Mouse (Mus musculus): ENCODE measurements around the gene Pigl. TPM values are rescaled to one million over a fixed set of nuclear protein-coding genes. Genes with fewer than 3 reads are reported as not detected.
A peak's percentile ranks its signal among the peaks of the same experiment; 100 is the strongest.
"Not testable (repeated sequence)": the region's sequence is repeated elsewhere in the genome, so short reads cannot be mapped to it uniquely, and the experiment has no call there.

The Pigl gene
- polyA plus RNA-seq, 1 experiment from 2014 or later, result 8.3 TPM

- Histone ChIP-seq H3K27ac (ENCODE audit: low read depth, low read length) (no peak overlapping the region), H3K9me3 (ENCODE audit: control insufficient read depth, low read length) (no peaks in the 10 kb centered on the region), H3K4me2 (ENCODE audit: low read length) (no peak overlapping the region), H3K36me3 (ENCODE audit: control insufficient read depth, insufficient read depth, low read length) (no peaks in the 10 kb centered on the region), H3K4me3 (ENCODE audit: low read length) (no peak overlapping the region), H3K9ac (ENCODE audit: low read depth, low read length) (no peak overlapping the region), H3K4me1 (ENCODE audit: control insufficient read depth, insufficient read depth, low read depth, low read length) (no peaks in the 10 kb centered on the region), H3K27me3 (replicated peaks; ENCODE audit: control insufficient read depth, insufficient read depth, low read length) (no peaks in the 10 kb centered on the region)
- ATAC-seq, result no peak
- 97% methylated on average over 3 of the region's 3 CpGs for WGBS
These were observed 12.5 kb upstream of the Pigl start for GRCm38 (mm10) chr11:62445799-62446198.

GRCm38 (mm10) chr11:62448971-62449370 is 9.3 kb upstream of the Pigl start:
- H3K27ac ChIP-seq (ENCODE audit: low read depth, low read length), result no peak overlapping the region
- H3K4me2 ChIP-seq (ENCODE audit: low read length), result no peak overlapping the region
- H3K4me3 ChIP-seq (ENCODE audit: low read length), result no peak overlapping the region
- no peaks in the 10 kb centered on the region for H3K36me3 ChIP-seq (ENCODE audit: control insufficient read depth, insufficient read depth, low read length)
- no peaks in the 10 kb centered on the region for H3K4me1 ChIP-seq (ENCODE audit: control insufficient read depth, insufficient read depth, low read depth, low read length)
- WGBS, result 95% methylated on average over 6 of the region's 6 CpGs
- H3K9me3 ChIP-seq (ENCODE audit: control insufficient read depth, low read length), result no peaks in the 10 kb centered on the region
- ATAC-seq, result no peak
- H3K9ac ChIP-seq (ENCODE audit: low read depth, low read length), result no peak overlapping the region
- H3K27me3 ChIP-seq (replicated peaks; ENCODE audit: control insufficient read depth, insufficient read depth, low read length), result no peaks in the 10 kb centered on the region

DNA sequence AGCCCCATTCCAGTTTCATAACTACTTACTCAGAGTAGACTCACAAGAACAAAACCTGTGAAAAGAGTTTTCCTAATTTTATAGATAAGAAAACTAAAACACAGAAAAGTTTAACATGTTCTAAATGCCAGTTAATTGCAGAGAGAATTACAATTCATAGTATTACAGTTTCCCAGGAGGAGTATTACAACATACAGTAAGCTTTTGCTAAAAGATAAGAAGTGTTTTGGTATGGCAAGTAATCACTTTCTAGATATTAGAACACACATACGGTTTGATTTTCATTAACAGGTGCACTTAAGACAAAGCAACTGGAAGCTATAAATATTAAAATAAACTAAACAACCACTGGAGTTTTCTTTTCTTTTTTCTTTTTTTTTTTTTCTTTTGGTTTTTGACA is 3.1 kb upstream of the Pigl start:
- no peak overlapping the region for H3K4me3 ChIP-seq (ENCODE audit: low read length)
- H3K4me2 ChIP-seq (ENCODE audit: low read length), result peak overlapping the region; percentile 71
- H3K27ac ChIP-seq (ENCODE audit: low read depth, low read length), result no peak overlapping the region
- no peaks in the 10 kb centered on the region for H3K36me3 ChIP-seq (ENCODE audit: control insufficient read depth, insufficient read depth, low read length)
- H3K9me3 ChIP-seq (ENCODE audit: control insufficient read depth, low read length), result no peaks in the 10 kb centered on the region
- no peaks in the 10 kb centered on the region for H3K27me3 ChIP-seq (replicated peaks; ENCODE audit: control insufficient read depth, insufficient read depth, low read length)
- peaks cover 17% of the 10 kb centered on the region for H3K4me1 ChIP-seq (ENCODE audit: control insufficient read depth, insufficient read depth, low read depth, low read length)
- no peak overlapping the region for H3K9ac ChIP-seq (ENCODE audit: low read depth, low read length)
- no peak for ATAC-seq
- WGBS, result 64% methylated on average over 1 of the region's 1 CpGs

GRCm38 (mm10) chr11:62456021-62456482 is 2.2 kb upstream of the Pigl start:
- H3K27me3 ChIP-seq (replicated peaks; ENCODE audit: control insufficient read depth, insufficient read depth, low read length), result no peaks in the 10 kb centered on the region
- peak overlapping the region; percentile 68 for H3K4me3 ChIP-seq (ENCODE audit: low read length)
- no peaks in the 10 kb centered on the region for H3K36me3 ChIP-seq (ENCODE audit: control insufficient read depth, insufficient read depth, low read length)
- H3K9ac ChIP-seq (ENCODE audit: low read depth, low read length), result peak overlapping the region; percentile 98
- no peak for ATAC-seq
- H3K4me1 ChIP-seq (ENCODE audit: control insufficient read depth, insufficient read depth, low read depth, low read length), result peaks cover 17% of the 10 kb centered on the region
- H3K9me3 ChIP-seq (ENCODE audit: control insufficient read depth, low read length), result no peaks in the 10 kb centered on the region
- 3% methylated on average over 3 of the region's 3 CpGs for WGBS
- peak overlapping the region; percentile 98 for H3K27ac ChIP-seq (ENCODE audit: low read depth, low read length)
- peak overlapping the region; percentile 71 for H3K4me2 ChIP-seq (ENCODE audit: low read length)

DNA sequence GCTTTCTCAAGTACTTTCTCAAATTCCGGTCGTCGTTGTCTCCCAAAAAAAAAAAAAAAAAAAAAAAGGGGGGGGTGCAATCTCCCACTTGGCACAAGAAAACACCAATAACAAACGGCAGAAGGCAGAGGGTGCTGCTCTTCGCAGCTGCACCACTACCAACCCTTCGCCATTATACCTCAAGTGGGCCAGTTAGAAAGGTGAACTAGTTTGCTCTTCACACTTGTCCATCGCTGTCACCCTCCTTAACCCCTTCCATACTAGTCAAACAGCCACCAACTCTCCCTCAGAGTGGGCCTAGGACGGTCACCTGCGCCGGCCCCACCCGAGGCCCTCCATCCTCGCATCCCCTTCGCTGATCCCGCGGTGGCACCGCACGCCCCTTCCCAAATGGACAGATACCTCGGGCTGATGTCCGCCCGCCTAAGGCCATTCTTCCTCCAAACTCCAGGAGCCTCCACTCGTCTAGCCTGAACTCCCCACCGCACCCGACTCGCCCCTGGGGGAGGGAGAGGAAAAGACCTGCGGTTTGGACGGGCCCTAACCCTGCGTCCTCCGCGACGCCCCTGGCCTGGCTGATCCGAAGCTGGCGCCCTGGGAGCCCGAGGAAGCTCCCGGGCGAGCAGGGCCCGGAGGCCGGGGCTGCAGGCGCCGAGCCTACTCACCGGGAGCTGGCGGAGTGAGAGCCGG is 1.6 kb upstream of the Pigl start:
- Histone ChIP-seq H3K27ac (ENCODE audit: low read depth, low read length) (peak overlapping the region; percentile 98), H3K9me3 (ENCODE audit: control insufficient read depth, low read length) (no peaks in the 10 kb centered on the region), H3K4me3 (ENCODE audit: low read length) (peak overlapping the region; percentile 68), H3K27me3 (replicated peaks; ENCODE audit: control insufficient read depth, insufficient read depth, low read length) (no peaks in the 10 kb centered on the region), H3K36me3 (ENCODE audit: control insufficient read depth, insufficient read depth, low read length) (no peaks in the 10 kb centered on the region), H3K4me1 (ENCODE audit: control insufficient read depth, insufficient read depth, low read depth, low read length) (peaks cover 17% of the 10 kb centered on the region), H3K4me2 (ENCODE audit: low read length) (peak overlapping the region; percentile 71), H3K9ac (ENCODE audit: low read depth, low read length) (peak overlapping the region; percentile 98)
- under 1% methylated on average over 42 of the region's 42 CpGs for WGBS
- ATAC-seq, result peak; percentile 81

DNA sequence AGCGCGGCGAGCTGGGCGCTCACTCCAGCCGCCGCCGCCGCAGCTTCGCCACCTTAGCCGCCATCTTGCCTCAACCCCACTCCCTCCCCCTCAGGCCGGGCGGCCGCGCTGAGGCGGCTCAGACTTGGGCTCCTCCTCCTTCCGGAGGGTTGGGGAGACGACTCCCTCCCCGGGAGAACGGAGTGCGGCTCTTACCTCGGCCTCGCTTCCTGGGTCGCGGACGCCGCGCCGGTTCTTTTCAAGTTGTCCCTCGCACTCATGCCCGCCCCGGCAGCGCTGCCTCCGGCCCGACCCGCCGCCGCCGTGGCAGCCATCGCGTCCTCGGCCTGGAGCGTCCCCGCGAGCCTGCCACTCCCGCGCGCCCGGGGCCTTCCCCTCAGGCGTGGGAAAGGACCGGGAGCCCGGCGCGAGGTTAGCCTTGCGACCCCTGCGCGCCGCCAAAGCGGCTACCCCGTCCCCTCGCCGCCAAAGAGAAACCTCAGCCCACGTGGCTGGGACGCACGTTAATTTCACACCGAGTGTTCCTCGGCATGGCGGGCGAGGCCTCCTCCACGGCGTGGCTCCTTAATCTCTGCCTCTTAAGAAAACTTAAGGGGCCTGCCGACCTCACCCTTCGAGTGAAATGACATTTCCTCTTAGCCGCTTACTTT is 894 bp upstream of the Pigl start:
- Histone ChIP-seq H3K4me1 (ENCODE audit: control insufficient read depth, insufficient read depth, low read depth, low read length) (peaks cover 17% of the 10 kb centered on the region), H3K4me3 (ENCODE audit: low read length) (peak overlapping the region; percentile 68), H3K4me2 (ENCODE audit: low read length) (peak overlapping the region; percentile 71), H3K36me3 (ENCODE audit: control insufficient read depth, insufficient read depth, low read length) (no peaks in the 10 kb centered on the region), H3K27me3 (replicated peaks; ENCODE audit: control insufficient read depth, insufficient read depth, low read length) (no peaks in the 10 kb centered on the region), H3K27ac (ENCODE audit: low read depth, low read length) (peak overlapping the region; percentile 98), H3K9ac (ENCODE audit: low read depth, low read length) (peak overlapping the region; percentile 98), H3K9me3 (ENCODE audit: control insufficient read depth, low read length) (no peaks in the 10 kb centered on the region)
- under 1% methylated on average over 73 of the region's 73 CpGs for WGBS
- peak; percentile 95 for ATAC-seq

GRCm38 (mm10) chr11:62457891-62458270 is 379 bp upstream of the Pigl start:
- WGBS, result under 1% methylated on average over 18 of the region's 18 CpGs
- Histone ChIP-seq H3K9ac (ENCODE audit: low read depth, low read length) (peak overlapping the region; percentile 98), H3K36me3 (ENCODE audit: control insufficient read depth, insufficient read depth, low read length) (no peaks in the 10 kb centered on the region), H3K4me2 (ENCODE audit: low read length) (peak overlapping the region; percentile 71), H3K4me1 (ENCODE audit: control insufficient read depth, insufficient read depth, low read depth, low read length) (peaks cover 17% of the 10 kb centered on the region), H3K9me3 (ENCODE audit: control insufficient read depth, low read length) (no peaks in the 10 kb centered on the region), H3K27me3 (replicated peaks; ENCODE audit: control insufficient read depth, insufficient read depth, low read length) (no peaks in the 10 kb centered on the region), H3K4me3 (ENCODE audit: low read length) (peak overlapping the region; percentile 68), H3K27ac (ENCODE audit: low read depth, low read length) (peak overlapping the region; percentile 98)
- ATAC-seq, result no peak

- WGBS, result 0% methylated on average over 9 of the region's 9 CpGs
- ATAC-seq, result no peak
- no peaks in the 10 kb centered on the region for H3K27me3 ChIP-seq (replicated peaks; ENCODE audit: control insufficient read depth, insufficient read depth, low read length)
These were observed 520 bp downstream of the Pigl start for GRCm38 (mm10) chr11:62458780-62459179.

GRCm38 (mm10) chr11:62462529-62462928 is 4.3 kb downstream of the Pigl start:
- H3K9me3 ChIP-seq (ENCODE audit: control insufficient read depth, low read length); ATAC-seq; H3K4me2 ChIP-seq (ENCODE audit: low read length); H3K27ac ChIP-seq (ENCODE audit: low read depth, low read length); H3K4me1 ChIP-seq (ENCODE audit: control insufficient read depth, insufficient read depth, low read depth, low read length); H3K9ac ChIP-seq (ENCODE audit: low read depth, low read length); H3K36me3 ChIP-seq (ENCODE audit: control insufficient read depth, insufficient read depth, low read length); H3K27me3 ChIP-seq (replicated peaks; ENCODE audit: control insufficient read depth, insufficient read depth, low read length); H3K4me3 ChIP-seq (ENCODE audit: low read length): not testable (repeated sequence)
- 96% methylated on average over 1 of the region's 1 CpGs for WGBS

More at GRCm38 (mm10) chr11:62458780-62459179, 520 bp downstream of the Pigl start:
- H3K27ac ChIP-seq (ENCODE audit: low read depth, low read length), result peak overlapping the region; percentile 98
- peak overlapping the region; percentile 98 for H3K9ac ChIP-seq (ENCODE audit: low read depth, low read length)
- H3K9me3 ChIP-seq (ENCODE audit: control insufficient read depth, low read length), result no peaks in the 10 kb centered on the region
- peak overlapping the region; percentile 71 for H3K4me2 ChIP-seq (ENCODE audit: low read length)
- H3K36me3 ChIP-seq (ENCODE audit: control insufficient read depth, insufficient read depth, low read length), result no peaks in the 10 kb centered on the region
- peaks cover 17% of the 10 kb centered on the region for H3K4me1 ChIP-seq (ENCODE audit: control insufficient read depth, insufficient read depth, low read depth, low read length)
- H3K4me3 ChIP-seq (ENCODE audit: low read length), result peak overlapping the region; percentile 68
